ENCODE assay signal across 6 mouse cellular contexts in genomic region chr10:71371881-71372280, GRCm38 (mm10).
"Had no signal": no experiment of that assay in that cellular context is flagged by ENCODE, and none has a peak within 500 bp of the region (broad histone marks: within the 10 kb centered on the region; RNA-seq: fewer than 3 reads in every experiment).

No protein-coding gene starts in this region.

- DNase-seq: kidney, adult 8-10 months; kidney, postnatal 25 days; lung, adult 18-20 months; retina, postnatal 1 day; thymus, adult 2 months; thymus, postnatal 36 days had no signal
